Mouse (Mus musculus): ENCODE results near the gene Bub1.

GRCm38 (mm10) chr2:127854332-127854991 is 22.8 kb upstream of the Bub1 start:
- TF ChIP-seq CTCF (IDR thresholded peaks at IDR 0.05; ENCODE audit: low read depth, low read length) (no peak), POLR2AphosphoS5 (IDR thresholded peaks at IDR 0.05; ENCODE audit: insufficient replicate concordance, low read depth, low read length) (no peak)

Data from G1E (cell line).